Mouse (Mus musculus) bone marrow macrophage, adult 2 months (primary cell): Measurements from ENCODE around the gene Plgrkt.

ENCODE experiments used
- CTCF ChIP-seq: IDR thresholded peaks from 2 replicates; pipeline ENCODE4 v1.5.1; 2012; ENCODE audit warnings: low read depth, mild to moderate bottlenecking, low read length, moderate library complexity
- POLR2A ChIP-seq: IDR thresholded peaks from 2 replicates; pipeline ENCODE4 v1.6.1; 2012; ENCODE audit warnings: mild to moderate bottlenecking, low read depth, low read length, borderline replicate concordance

- TF ChIP-seq CTCF (no peak), POLR2A (no peak)
These were observed 17.8 kb upstream of the Plgrkt start for GRCm38 (mm10) chr19:29384994-29385393.
